Mouse (Mus musculus): ENCODE measurements at regions not wholly inside any gene's neighbourhood (a gene's known extent, or its start where the extent isn't known, plus 50 kb on each side); places are given as distances from the start of the nearest gene placed in this dataset.

DNA sequence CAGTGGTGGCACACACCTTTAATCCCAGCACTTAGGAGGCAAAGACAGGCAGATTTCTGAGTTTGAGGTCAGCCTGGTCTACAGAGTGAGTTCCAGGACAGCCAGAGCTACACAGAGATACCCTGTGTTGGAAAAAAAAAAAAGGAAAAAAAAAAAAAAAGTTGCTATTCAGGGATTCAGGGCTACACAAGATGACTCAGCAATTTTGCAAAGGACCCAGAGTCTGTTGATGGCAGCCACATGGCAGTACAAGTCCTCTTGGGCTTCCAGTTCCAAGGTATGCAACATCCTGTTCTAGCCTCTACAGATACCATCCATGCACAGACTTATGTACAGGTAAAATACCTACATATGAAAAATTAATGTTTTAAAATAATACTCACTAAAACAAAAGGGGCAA, 515.9 kb downstream of the Car8 start:
- H3K36me3 ChIP-seq (replicated peaks; ENCODE audit: control insufficient read depth, insufficient read depth): no peaks in the 10 kb centered on the region
- ATAC-seq (ENCODE audit: low FRiP score) (no peak), DNase-seq (ENCODE audit: low spot score) (no peak)
- no peak overlapping the region for H3K9ac ChIP-seq
- no peaks in the 10 kb centered on the region for H3K4me1 ChIP-seq (replicated peaks; ENCODE audit: control insufficient read depth, insufficient read depth, low read length)
- H3K27me3 ChIP-seq (ENCODE audit: control insufficient read depth, insufficient read depth, low read length): no peaks in the 10 kb centered on the region
- H3K9me3 ChIP-seq (ENCODE audit: control insufficient read depth, low read length): no peaks in the 10 kb centered on the region
- no peak overlapping the region for H3K4me2 ChIP-seq (replicated peaks)
- no peak overlapping the region for H3K4me3 ChIP-seq (replicated peaks; ENCODE audit: low read length)
- H3K27ac ChIP-seq: no peak overlapping the region

DNA sequence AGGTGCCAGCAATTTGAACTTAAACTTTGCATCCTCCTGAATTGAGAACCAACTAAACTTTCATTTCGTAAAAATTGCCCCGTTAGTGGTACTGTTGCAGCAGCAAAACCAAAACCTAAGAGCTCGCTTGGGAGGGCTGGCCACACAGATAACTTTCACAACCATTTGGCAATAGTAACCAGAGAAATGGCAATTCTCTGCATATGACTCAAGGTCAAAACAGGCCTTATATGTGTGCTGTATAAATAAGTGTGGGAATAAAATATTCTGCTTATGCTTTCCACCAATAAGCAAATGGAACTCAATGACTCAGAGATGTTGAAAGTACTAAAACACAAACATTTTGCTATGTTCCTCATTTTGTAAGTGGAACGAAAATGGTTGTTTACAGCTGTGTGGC, 550.3 kb downstream of the Car8 start:
- no peak overlapping the region for H3K4me2 ChIP-seq (replicated peaks)
- no peak overlapping the region for H3K27ac ChIP-seq
- ATAC-seq (ENCODE audit: low FRiP score) (no peak), DNase-seq (ENCODE audit: low spot score) (no peak)
- H3K4me3 ChIP-seq (replicated peaks; ENCODE audit: low read length): no peak overlapping the region
- 93% methylated on average over 4 of the region's 4 CpGs for WGBS
- no peak overlapping the region for H3K9ac ChIP-seq
- H3K9me3 ChIP-seq (ENCODE audit: control insufficient read depth, low read length): peaks cover 6% of the 10 kb centered on the region; the same call in 1 of the 2 replicates
- no peaks in the 10 kb centered on the region for H3K27me3 ChIP-seq (ENCODE audit: control insufficient read depth, insufficient read depth, low read length)
- no peaks in the 10 kb centered on the region for H3K36me3 ChIP-seq (replicated peaks; ENCODE audit: control insufficient read depth, insufficient read depth)
- H3K4me1 ChIP-seq (replicated peaks; ENCODE audit: control insufficient read depth, insufficient read depth, low read length): no peaks in the 10 kb centered on the region

DNA sequence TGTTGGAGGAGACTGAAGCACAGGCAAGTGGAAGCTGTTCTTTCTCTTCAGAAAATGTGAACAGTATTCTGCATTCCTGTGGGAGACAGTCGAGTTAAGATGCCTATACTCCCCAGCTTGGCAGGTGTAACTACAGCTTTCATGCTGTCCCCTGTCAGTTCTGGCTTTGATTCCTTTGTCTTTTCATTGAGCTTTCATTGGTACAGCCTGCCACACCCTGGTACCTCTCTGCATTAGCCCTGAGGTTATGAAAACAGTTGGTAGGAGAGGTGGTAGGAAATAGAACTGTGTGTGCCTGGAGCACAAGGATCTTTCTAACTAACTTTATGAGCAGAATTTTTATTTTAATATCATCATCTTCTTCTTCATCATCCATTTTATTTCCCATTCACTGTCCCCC, 551.6 kb downstream of the Car8 start:
- no peaks in the 10 kb centered on the region for H3K9me3 ChIP-seq (ENCODE audit: control insufficient read depth, low read length)
- no peak overlapping the region for H3K9ac ChIP-seq
- no peak overlapping the region for H3K4me3 ChIP-seq (replicated peaks; ENCODE audit: low read length)
- no peak for ATAC-seq (ENCODE audit: low FRiP score)
- no peaks in the 10 kb centered on the region for H3K36me3 ChIP-seq (replicated peaks; ENCODE audit: control insufficient read depth, insufficient read depth)
- H3K27ac ChIP-seq: no peak overlapping the region
- WGBS: 76% methylated on average over 1 of the region's 1 CpGs
- no peak overlapping the region for H3K4me2 ChIP-seq (replicated peaks)
- DNase-seq (ENCODE audit: low spot score): no peak
- no peaks in the 10 kb centered on the region for H3K4me1 ChIP-seq (replicated peaks; ENCODE audit: control insufficient read depth, insufficient read depth, low read length)
- H3K27me3 ChIP-seq (ENCODE audit: control insufficient read depth, insufficient read depth, low read length): no peaks in the 10 kb centered on the region

DNA sequence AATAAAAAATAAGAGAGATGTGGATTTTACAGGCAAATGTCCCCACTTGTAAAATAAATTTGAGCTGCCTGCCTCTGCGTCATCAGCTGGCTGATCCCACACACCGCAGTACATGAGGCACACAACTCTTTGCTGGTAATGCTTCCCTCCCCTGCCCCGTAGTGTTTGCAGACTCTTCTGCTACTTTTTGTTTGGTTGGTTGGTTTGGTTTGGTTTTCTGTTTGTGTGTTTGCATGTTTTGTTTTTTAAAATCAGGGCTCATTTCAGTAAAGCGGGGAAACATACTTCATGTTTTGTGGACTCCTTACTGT, 568.1 kb downstream of the Car8 start:
- Histone ChIP-seq H3K9ac (no peak overlapping the region), H3K4me3 (replicated peaks; ENCODE audit: low read length) (no peak overlapping the region), H3K4me1 (replicated peaks; ENCODE audit: control insufficient read depth, insufficient read depth, low read length) (no peaks in the 10 kb centered on the region), H3K36me3 (replicated peaks; ENCODE audit: control insufficient read depth, insufficient read depth) (no peaks in the 10 kb centered on the region), H3K27ac (no peak overlapping the region), H3K4me2 (replicated peaks) (no peak overlapping the region), H3K9me3 (ENCODE audit: control insufficient read depth, low read length) (peaks cover 7% of the 10 kb centered on the region; the same call in 1 of the 2 replicates), H3K27me3 (ENCODE audit: control insufficient read depth, insufficient read depth, low read length) (no peaks in the 10 kb centered on the region)
- DNase-seq (ENCODE audit: low spot score) (no peak), ATAC-seq (ENCODE audit: low FRiP score) (no peak)
- WGBS: 93% methylated on average over 4 of the region's 4 CpGs

- no peak overlapping the region for H3K9ac ChIP-seq
- DNase-seq (ENCODE audit: low spot score): no peak
- no peak for ATAC-seq (ENCODE audit: low FRiP score)
- H3K36me3 ChIP-seq (replicated peaks; ENCODE audit: control insufficient read depth, insufficient read depth): no peaks in the 10 kb centered on the region
- 71% methylated on average over 4 of the region's 4 CpGs for WGBS
- no peak overlapping the region for H3K27ac ChIP-seq
- no peaks in the 10 kb centered on the region for H3K4me1 ChIP-seq (replicated peaks; ENCODE audit: control insufficient read depth, insufficient read depth, low read length)
- H3K4me2 ChIP-seq (replicated peaks): no peak overlapping the region
- no peaks in the 10 kb centered on the region for H3K27me3 ChIP-seq (ENCODE audit: control insufficient read depth, insufficient read depth, low read length)
- H3K9me3 ChIP-seq (ENCODE audit: control insufficient read depth, low read length): peaks cover 2% of the 10 kb centered on the region; the same call in 1 of the 2 replicates
- no peak overlapping the region for H3K4me3 ChIP-seq (replicated peaks; ENCODE audit: low read length)
These were observed 568.6 kb downstream of the Car8 start for GRCm38 (mm10) chr4:7669992-7670794.

DNA sequence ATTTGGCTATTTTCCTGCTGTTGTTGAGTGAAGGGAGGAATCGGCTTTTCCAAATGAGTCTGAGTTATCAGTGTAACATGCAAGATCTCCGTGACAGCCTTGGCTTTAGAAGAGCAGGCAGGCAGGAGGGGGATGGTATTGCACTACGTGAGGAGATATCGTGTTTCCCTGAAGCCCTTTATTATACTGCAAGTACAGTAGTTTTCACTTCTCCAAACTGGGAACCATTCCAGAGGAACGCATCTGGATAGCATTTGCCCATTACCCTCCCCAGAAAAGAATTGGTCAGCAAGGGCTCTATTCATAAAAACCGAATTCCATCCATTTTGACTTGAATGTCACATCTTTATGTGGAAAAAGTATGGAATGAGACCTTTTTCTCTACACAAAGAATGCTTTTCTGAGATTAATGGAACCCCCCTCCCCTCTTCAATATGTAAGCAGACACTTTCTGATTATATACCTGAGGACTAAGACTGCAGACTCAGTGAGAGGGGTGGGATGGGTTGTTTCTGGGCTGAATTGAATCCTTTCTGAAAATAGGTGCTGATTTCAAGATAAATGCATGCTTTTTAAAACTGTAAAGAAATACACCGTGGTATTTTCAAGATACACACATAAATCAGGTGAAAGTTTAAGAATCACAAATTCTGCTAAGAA, 571.8 kb downstream of the Car8 start:
- H3K4me1 ChIP-seq (replicated peaks; ENCODE audit: control insufficient read depth, insufficient read depth, low read length): no peaks in the 10 kb centered on the region
- H3K4me3 ChIP-seq (replicated peaks; ENCODE audit: low read length): no peak overlapping the region
- 68% methylated on average over 7 of the region's 7 CpGs for WGBS
- H3K27me3 ChIP-seq (ENCODE audit: control insufficient read depth, insufficient read depth, low read length): no peaks in the 10 kb centered on the region
- H3K9ac ChIP-seq: no peak overlapping the region
- no peak for ATAC-seq (ENCODE audit: low FRiP score)
- peak; percentile 29 for DNase-seq (ENCODE audit: low spot score)
- H3K27ac ChIP-seq: no peak overlapping the region
- H3K4me2 ChIP-seq (replicated peaks): no peak overlapping the region
- no peaks in the 10 kb centered on the region for H3K36me3 ChIP-seq (replicated peaks; ENCODE audit: control insufficient read depth, insufficient read depth)
- H3K9me3 ChIP-seq (ENCODE audit: control insufficient read depth, low read length): no peaks in the 10 kb centered on the region

DNA sequence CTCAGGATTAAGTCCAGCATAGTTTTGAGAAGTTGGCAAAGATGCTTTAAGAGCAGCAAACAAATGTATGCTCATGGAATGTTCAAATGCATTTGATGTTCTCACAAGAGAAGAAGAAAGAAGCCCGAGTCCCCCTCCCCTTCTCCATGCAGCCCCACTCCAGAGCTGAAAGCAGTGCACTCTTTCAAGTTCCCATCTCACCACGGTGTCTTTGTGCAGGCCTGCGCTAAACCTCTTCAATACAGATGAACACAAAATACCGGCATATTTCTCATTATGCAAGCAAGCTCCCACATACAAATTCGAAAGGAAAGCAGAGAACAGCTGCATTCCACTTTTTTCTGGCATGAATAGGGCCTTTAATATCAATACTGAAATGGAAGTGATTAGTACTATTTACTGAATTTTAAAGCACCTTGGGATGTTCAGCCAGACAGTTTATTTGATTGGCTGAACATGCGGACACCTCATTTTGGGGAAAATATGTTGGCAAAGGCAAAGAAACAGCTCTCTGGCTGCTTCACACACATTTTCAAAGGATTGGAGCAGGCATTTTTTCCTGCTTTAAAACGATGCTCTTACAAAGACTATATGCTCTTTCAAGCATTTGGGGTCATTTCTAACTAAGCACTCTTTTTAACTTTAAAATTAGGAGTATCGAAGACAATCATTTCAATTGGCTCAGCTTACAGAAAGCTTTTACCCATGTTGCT, 595.8 kb downstream of the Car8 start:
- 54% methylated on average over 8 of the region's 8 CpGs for WGBS
- no peak for DNase-seq (ENCODE audit: low spot score)
- no peak overlapping the region for H3K4me2 ChIP-seq (replicated peaks)

DNA sequence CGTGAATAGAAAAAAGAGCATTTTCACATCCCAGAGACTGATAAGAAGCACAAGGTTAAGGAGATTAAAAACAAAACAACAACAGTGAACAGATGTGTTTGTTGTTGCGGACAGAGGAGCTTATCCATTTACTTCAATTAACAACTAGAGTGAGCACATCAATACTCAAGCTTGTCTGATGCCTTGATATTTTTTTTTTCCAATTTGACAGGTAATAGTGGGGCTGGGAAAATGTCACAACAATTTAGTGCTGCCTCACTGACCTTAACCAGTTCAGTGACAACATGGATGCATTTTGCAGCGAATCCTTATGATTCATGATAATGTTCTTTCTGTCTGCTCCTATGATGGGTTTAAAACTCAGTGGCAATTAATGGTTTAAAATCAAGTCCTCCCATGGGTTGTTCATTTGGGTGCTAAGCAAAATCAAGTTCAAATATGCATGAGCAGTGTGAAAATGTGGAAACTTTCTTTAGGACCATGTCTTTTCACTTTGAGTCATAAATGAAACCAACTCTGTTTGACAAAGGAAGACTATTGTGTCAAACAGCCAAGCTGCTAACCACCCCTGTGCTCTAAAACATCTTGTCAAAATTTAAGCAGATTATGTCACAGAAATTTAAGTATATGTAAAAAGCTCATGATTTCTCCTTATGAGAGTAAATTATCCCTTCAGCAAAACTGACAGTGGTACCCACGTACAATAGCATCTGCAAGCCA, 641.0 kb downstream of the Car8 start:
- Histone ChIP-seq H3K4me3 (replicated peaks; ENCODE audit: low read length) (no peak overlapping the region), H3K4me2 (replicated peaks) (no peak overlapping the region), H3K9ac (no peak overlapping the region), H3K27me3 (ENCODE audit: control insufficient read depth, insufficient read depth, low read length) (no peaks in the 10 kb centered on the region), H3K36me3 (replicated peaks; ENCODE audit: control insufficient read depth, insufficient read depth) (no peaks in the 10 kb centered on the region), H3K27ac (no peak overlapping the region), H3K9me3 (ENCODE audit: control insufficient read depth, low read length) (no peaks in the 10 kb centered on the region), H3K4me1 (replicated peaks; ENCODE audit: control insufficient read depth, insufficient read depth, low read length) (no peaks in the 10 kb centered on the region)
- ATAC-seq (ENCODE audit: low FRiP score) (no peak), DNase-seq (ENCODE audit: low spot score) (no peak)
- WGBS: 78% methylated on average over 4 of the region's 4 CpGs

More for the DNA sequence above, 595.8 kb downstream of the Car8 start:
- H3K36me3 ChIP-seq (replicated peaks; ENCODE audit: control insufficient read depth, insufficient read depth): no peaks in the 10 kb centered on the region
- no peaks in the 10 kb centered on the region for H3K27me3 ChIP-seq (ENCODE audit: control insufficient read depth, insufficient read depth, low read length)
- no peak overlapping the region for H3K27ac ChIP-seq
- ATAC-seq (ENCODE audit: low FRiP score): peak; percentile 48; the same call in 1 of the 2 replicates
- no peaks in the 10 kb centered on the region for H3K9me3 ChIP-seq (ENCODE audit: control insufficient read depth, low read length)
- H3K4me1 ChIP-seq (replicated peaks; ENCODE audit: control insufficient read depth, insufficient read depth, low read length): 0 out of 2 replicates have a peak, but pooled peaks cover 3% of the 10 kb centered on the region
- no peak overlapping the region for H3K9ac ChIP-seq
- no peak overlapping the region for H3K4me3 ChIP-seq (replicated peaks; ENCODE audit: low read length)

DNA sequence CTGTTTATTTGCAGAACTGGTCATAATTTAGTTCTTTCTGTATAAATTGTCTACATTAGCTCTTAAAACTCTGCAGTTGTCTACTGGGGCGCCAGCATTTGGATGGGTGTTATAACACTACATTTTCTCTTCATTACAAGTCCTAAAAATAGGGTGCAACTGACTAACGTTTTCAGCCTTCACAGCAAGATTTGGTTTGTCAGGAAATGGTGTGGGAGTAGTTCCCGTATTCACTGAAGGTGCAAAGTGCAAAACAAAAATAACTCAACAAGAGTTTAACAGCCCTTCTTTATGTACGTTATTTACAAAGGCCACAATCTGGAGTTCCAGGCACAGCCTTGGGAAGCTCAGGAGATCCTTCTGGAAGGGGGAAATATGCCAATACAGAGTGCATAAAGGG, 642.7 kb downstream of the Car8 start:
- ATAC-seq (ENCODE audit: low FRiP score) (no peak), DNase-seq (ENCODE audit: low spot score) (no peak)
- Histone ChIP-seq H3K4me2 (replicated peaks) (no peak overlapping the region), H3K4me1 (replicated peaks; ENCODE audit: control insufficient read depth, insufficient read depth, low read length) (no peaks in the 10 kb centered on the region), H3K27me3 (ENCODE audit: control insufficient read depth, insufficient read depth, low read length) (no peaks in the 10 kb centered on the region), H3K27ac (no peak overlapping the region), H3K9me3 (ENCODE audit: control insufficient read depth, low read length) (no peaks in the 10 kb centered on the region), H3K4me3 (replicated peaks; ENCODE audit: low read length) (no peak overlapping the region), H3K9ac (no peak overlapping the region), H3K36me3 (replicated peaks; ENCODE audit: control insufficient read depth, insufficient read depth) (no peaks in the 10 kb centered on the region)
- 85% methylated on average over 4 of the region's 4 CpGs for WGBS
